Mouse (Mus musculus) neutrophil, adult 5-6 weeks (primary cell): ENCODE data around the gene Baiap2l2. TPM values are rescaled to one million over a fixed set of nuclear protein-coding genes. Genes with fewer than 3 reads are reported as not detected.

ENCODE experiments used
- ATAC-seq: fragments of 151-379, 151-347 bp; 2 replicates; pipeline ENCODE4 v1.8.0; 2017; ENCODE audit warnings: mild to moderate bottlenecking, moderate TSS enrichment; ENCODE audit not compliant: insufficient number of reproducible peaks, poor library complexity, low FRiP score, severe bottlenecking; ENCODE audit errors: extremely low read depth
- total RNA-seq: library from RNA; stranded (forward); fragments of 200-1000 nt; gene quantifications from 2 replicates; pipeline ENCODE4 v1.2.3, GENCODE M21; 2017

Baiap2l2 gene
- total RNA-seq: not detected in 2 replicates

DNA sequence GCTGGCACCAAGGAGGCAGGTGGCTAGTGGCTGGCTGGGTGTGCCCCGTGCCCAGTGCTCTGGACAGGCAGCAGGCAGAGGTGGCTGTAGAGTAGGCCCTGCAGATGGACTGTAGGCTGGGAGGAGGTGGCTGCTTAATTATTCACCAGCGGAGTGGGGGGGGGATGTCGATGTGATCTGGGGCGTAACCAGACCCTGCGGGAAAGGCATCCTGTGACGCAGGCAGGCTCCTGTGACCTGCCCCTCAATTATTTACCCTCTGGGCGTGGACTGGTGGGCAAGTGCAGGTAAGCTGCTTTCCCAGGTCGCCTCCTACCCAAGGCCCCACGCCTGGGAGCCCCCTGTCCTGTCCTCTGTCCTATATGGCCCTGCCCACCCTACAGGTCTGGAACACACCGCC, at the start of gene Baiap2l2:
TSS of gene Baiap2l2 (minus strand) at position 139 of the 400 bp plus-strand sequence.
- ATAC-seq: no peak

DNA sequence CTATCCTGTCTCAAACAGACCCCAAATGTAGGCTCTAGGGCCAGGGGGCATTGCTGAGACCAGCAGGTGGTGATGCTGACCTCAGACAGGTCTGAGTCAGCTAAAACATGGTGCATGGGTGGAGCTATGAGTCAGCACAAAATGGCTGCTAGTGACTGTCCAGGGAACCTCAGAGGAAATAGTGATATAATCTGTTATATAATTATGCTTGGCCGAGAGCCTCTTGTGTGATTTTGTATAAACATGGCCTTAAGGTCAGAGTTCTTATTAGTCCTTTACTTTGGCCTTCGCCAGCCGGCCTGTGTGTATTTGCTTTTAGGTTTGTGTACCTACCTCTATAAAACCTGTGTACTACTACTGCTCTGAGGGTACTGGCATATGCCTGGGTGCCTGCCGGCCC, 48.1 kb upstream of the Baiap2l2 start:
- no peak for ATAC-seq

- no peak for ATAC-seq
Observed at GRCm38 (mm10) chr15:79330521-79330920, 45.2 kb upstream of the Baiap2l2 start.

DNA sequence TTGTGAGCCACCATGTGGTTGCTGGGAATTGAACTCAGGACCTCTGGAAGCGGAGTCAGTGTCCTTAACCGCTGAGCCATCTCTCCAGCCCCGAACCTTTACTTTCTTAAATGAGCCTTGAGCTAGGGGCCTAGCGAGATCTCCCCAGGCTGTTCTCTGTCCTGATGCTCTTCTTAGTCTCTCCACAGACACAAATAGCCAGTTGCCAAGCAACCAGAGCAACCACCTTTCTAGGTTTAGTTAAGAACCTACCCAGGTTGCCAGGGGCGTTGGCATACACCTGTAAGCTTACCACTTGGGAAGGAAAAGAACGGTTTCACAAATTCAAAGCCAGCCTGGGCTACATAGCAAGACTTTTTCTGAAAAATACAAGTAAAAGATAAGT, 44.6 kb upstream of the Baiap2l2 start:
- no peak for ATAC-seq

DNA sequence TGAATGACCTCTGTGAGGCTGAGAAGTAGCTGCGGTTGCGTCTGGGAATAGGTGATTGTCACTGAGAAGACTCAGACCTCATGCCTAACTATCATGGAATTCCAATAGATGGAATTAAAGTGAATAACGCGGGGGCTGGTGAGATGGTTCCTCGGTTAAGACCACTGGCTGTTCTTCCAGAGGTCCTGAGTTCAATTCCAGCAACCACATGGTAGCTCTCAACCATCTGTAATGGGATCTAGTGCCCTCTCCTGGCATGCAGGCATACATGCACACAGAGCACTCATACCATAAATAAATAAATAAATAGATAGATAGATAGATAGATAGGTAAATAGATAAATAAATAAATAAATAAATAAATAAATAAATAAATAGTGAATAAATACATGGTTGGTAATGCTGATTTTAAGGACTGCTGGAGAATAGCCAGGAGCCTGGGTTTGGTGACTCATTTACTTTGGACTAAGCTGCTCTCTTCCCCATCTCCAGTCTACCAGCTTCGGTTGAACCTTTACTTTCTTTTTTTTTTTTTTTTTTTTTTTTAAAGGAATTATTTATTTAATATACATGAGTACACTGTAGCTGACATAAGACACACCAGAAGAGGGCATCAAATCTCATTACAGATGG, 44.1 kb upstream of the Baiap2l2 start:
- ATAC-seq: no peak

- ATAC-seq: no peak
Observed at GRCm38 (mm10) chr15:79328939-79329275, 43.6 kb upstream of the Baiap2l2 start.

DNA sequence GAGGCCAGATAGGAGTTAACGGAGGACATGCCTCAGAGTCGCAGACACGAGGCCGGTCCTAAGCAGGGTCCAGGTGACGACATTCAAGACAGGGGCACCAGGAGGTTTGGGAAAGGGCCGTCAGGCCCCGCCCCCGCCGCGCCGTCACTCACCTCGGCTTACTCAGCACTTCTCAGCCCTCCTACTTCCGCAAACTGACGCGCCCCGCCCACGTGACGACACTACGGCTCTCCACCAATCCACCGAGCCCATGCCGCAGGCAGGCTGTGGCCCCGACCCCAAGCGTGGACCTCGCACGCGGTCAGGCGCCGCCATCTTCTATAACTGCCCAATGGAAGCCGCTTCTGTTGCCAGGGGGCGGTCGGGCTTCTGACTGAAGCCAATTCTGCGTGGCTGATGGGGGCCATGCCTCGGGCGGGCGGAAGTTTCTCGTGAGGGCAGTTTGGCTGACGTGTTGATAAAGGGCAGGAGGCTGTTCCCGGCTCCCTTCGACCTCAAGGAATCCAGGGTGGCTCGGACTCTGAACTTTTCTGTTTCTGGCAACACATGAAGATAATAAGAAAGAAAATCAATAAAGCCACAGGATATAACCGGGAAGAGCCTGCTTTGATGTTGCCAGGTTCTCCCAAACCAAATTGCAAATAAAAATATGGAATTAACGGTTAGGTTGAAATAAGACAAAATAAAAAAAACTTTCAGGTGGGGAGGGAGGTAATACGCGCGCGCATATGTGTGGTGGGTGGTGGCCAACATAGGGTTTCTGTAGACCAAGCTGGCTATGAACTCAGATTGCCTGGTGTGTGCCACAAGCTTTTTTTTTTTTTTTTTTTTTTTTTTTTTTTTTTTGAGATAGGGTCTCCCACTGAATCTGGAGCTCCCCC, 43.0 kb upstream of the Baiap2l2 start, which contains the start of gene Pla2g6:
TSS of gene Pla2g6 (minus strand) at position 333 of the 881 bp plus-strand sequence.
- ATAC-seq: peak; percentile 95

GRCm38 (mm10) chr15:79326971-79327961, 41.9 kb upstream of the Baiap2l2 start:
- ATAC-seq: peak; percentile 28; the same call in 1 of the 2 replicates

DNA sequence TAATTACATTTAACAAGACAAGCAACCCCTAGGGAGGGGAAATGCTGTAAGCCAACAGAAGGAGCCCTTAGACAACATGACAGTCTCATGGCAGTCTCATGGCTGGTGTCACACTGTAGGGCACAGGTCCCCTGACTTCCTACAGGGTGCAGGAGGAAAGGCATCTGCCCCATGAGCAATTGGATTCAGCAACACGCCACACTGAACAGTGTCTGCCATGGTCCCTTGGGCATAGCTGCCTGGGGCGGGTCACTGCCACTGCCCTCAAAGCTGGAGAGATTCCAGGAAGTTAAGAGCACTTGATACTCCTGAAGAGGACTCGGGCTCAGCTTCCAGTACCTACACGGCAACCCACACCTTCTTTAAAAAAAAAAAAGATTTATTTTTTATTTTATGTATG, 40.9 kb upstream of the Baiap2l2 start:
- ATAC-seq: no peak

- ATAC-seq: no peak
Observed at GRCm38 (mm10) chr15:79325742-79326141, 40.4 kb upstream of the Baiap2l2 start.

DNA sequence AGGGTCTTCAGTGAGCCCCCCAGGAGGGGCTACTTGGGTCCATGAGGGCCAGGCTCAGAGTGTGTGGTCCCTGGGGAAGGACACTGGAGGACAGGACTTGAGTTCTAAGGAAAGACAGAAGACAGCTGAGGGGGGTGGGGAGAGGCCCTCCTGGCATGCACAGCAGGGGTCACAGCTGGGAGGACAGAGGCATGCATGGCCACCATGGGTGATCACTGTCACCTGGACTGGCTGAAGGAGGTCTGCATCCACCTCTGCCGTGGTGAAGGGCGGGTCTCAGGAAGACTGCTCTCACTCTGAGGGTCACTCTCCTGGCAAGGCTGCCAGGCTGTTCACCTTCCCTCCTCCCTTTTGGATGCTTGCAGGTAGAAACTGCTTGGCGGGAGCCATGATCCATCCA, 39.0 kb upstream of the Baiap2l2 start:
- ATAC-seq: no peak

DNA sequence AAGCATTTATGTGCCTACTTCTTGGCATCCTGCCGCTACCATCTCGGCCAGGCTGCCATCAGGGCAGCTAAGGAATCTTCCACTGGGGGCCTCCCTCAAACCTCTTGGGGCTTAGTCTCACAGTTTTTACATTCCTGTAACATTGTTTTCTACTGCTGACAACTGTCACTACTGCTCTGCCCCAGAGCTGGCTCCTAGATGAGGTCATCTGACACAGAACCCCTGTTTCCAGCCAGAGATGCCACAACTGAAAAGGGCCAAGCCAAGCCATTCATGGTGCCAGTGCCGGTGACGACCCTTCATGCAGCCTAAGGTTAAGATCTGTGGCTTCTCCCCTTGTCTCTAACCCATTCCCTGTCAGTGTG, 38.4 kb upstream of the Baiap2l2 start:
- ATAC-seq: no peak

DNA sequence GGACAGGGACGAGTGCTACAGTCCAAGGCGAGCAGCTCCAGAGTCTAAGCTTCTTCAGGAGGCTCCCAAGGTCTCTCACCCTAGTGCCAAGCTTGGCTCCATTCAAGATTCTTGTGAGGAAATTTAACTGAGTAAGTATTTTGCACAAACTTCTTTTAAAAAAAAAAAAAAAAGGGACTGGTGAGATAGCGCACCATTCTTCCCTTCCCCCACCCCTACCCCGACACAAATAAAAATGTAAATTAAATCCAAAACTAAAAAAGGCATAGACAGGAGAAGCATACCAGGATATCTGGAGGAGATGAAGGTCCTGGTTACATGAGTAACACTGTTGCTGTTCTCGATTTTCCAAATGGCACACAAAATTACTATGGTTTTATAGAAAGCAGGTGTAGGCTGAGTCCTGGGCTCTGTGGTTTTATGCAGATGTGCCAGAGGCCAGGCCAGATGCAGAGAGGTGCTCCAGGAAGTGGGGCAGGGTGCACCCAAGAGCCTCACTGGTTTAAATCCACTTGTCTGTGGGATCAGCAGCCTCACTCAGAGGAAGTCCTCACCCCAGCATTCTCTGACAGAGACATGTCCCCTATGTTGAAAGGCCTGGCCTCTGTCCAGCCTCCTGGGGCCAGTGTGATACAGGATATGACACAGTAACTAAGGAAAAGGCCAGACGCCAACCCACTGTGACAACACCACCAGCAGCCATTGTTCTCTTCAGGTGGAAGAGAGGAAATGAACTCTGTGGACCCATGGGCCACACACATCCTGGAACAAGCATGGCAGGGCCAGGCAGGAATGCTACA, 37.9 kb upstream of the Baiap2l2 start:
- peak; percentile 4; the same call in 1 of the 2 replicates for ATAC-seq

GRCm38 (mm10) chr15:79322281-79322990, 37.1 kb upstream of the Baiap2l2 start:
- ATAC-seq: peak; percentile 10; the same call in 1 of the 2 replicates

DNA sequence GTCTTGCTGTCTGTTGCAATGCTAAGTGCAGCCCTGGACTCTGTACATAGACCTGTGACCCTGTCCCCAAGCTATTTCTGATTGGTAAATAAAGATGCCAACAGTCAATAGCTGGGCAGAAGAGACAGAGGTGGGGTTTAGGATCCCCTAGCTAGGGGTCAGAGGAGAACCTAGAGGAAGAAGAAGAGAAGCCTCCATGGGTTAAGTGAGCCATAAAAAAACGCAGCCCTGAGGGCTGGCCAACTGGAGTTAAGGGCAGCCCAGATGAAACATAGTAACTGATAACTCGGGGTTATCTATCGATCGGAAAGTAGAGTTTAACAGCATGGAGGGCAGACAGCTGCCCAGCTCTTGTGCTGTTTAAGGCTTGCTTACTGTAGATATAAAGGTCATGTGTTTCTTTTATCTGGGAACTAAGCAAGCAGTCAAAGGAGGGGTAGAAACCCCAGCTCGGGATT, 36.4 kb upstream of the Baiap2l2 start:
- no peak for ATAC-seq

GRCm38 (mm10) chr15:79313848-79314369, 28.6 kb upstream of the Baiap2l2 start:
- no peak for ATAC-seq

- no peak for ATAC-seq
Observed at GRCm38 (mm10) chr15:79307861-79308260, 22.5 kb upstream of the Baiap2l2 start.
